Mouse (Mus musculus): Measurements from ENCODE around the gene Sprr4. TPM values are rescaled to one million over a fixed set of nuclear protein-coding genes. Genes with fewer than 3 reads are reported as not detected.
"Not testable (repeated sequence)": the region's sequence is repeated elsewhere in the genome, so short reads cannot be mapped to it uniquely, and the experiment has no call there.

The Sprr4 gene
- not detected in 2 replicates for polyA plus RNA-seq (2012; rRNA removed)

- no peak for DNase-seq (ENCODE audit: extremely low spot score in 1 of 2, low spot score in 1 of 2)
Observed at GRCm38 (mm10) chr3:92500393-92500792, at the start of gene Sprr4. Gene Sprr4, minus strand, starts transcription at chr3:92500493.

DNA sequence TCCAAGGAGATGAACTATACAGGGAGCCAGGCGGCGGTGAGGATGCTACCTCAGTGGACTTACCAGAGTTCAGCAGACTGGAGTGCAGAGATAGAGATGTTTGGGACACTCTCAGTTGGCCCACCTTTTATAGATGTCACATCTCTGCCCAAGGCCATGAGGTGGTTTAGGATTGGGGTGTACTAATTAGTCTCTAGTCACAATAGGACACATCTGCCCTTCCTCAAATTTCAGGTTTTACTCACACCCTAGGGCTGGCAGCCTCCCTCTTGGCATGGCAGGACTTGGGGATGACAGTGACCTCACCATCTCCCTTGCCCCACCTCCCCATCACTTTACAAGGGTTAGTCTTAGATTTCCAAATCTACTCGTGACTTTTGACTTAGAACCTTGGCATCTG lies 34.1 kb upstream of the Sprr4 start, which contains the start of gene 2310046K23Rik:
Gene 2310046K23Rik (minus strand): TSS at position 101 of the 400 bp plus-strand sequence.
- no peak for DNase-seq (ENCODE audit: extremely low spot score in 1 of 2, low spot score in 1 of 2)

DNA sequence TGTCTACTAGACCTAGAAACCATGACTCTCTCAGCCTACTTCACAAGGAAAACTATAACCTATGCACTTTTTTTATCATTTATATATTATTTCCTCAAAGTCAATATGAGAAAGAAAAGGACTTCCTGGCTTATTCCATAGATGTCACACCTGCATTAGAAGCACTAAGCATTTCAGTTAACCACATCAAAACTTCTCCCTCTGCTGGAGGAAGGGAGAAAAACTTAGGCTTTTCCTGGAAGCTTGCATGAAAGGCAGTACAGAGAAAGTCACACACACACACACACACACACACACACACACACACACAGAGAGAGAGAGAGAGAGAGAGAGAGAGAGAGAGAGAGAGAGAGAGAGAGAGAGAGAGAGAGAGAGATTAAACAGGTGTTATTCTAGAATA lies 12.0 kb upstream of the Sprr4 start:
- peak in 1 of 2 experiments; percentile 64 for DNase-seq (ENCODE audit: extremely low spot score in 1 of 2, low spot score in 1 of 2)

DNA sequence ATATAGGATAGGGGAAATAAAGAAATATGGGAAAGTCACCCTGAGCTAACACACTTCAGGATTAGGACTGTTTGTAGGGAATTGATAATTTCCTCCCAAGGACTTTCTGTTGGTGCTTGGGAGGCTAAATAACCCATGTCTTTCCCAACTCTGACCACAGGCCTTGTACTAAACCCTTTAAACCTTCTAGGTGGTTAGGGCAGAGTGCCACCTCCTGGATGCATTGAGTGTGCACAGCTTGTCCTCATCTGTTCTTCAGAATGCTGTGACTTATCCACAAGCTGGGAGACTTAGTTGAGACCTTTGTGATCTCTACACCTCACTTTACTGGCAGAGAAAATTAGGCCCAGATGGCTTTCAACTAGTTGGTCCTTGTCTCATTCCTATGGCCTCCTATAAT lies 10.5 kb upstream of the Sprr4 start:
- DNase-seq (ENCODE audit: extremely low spot score in 1 of 2, low spot score in 1 of 2), result peak in 1 of 2 experiments; percentile 61

- DNase-seq (ENCODE audit: extremely low spot score in 1 of 2, low spot score in 1 of 2), result no peak
Observed at GRCm38 (mm10) chr3:92508185-92508584, 7.9 kb upstream of the Sprr4 start.

DNA sequence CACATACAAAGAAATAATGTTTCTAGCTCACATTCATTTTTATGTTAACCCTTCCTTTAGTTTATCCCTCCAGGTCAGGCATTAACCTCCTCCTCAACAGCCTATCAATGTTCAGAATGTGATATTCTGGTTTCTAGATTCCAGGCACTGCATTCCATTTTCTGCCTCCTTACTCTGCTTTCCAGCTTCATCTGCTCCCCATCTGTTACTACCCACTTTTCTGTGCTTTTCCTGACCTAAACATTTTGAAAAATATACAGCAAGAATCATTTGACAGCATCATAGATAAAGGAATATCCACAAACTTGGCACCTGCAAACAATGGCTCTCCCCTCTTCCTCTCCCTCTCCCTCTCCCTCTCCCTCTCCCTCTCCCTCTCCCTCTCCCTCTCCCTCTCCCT lies 3.2 kb upstream of the Sprr4 start:
- DNase-seq (ENCODE audit: extremely low spot score in 1 of 2, low spot score in 1 of 2), result peak in 1 of 2 experiments; percentile 19

GRCm38 (mm10) chr3:92490262-92490661 lies 10.0 kb downstream of the Sprr4 start:
- DNase-seq (ENCODE audit: extremely low spot score in 1 of 2, low spot score in 1 of 2), result not testable (repeated sequence)

DNA sequence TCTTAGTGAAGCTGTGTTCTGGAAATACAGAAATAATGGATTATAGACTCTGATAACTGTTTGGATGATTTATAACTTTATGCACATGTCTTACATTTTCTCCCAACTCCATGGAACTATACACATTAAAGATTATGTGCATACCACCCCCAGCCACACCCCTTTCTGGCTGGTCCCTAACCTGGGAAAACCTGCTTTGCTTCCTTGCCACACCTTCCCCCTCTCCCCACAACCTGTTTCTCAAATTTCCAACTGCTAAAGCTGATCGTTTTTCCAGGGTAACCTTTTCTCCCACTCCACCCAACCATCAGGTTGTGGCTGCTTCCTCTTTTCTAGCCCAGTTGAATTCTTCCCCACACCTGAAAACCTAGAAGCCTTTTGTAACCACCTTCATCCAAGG lies 14.0 kb downstream of the Sprr4 start:
- no peak for DNase-seq (ENCODE audit: extremely low spot score in 1 of 2, low spot score in 1 of 2)

GRCm38 (mm10) chr3:92485863-92486262 lies 14.4 kb downstream of the Sprr4 start, which contains the start of gene Sprr1a:
Gene Sprr1a, minus strand, starts transcription at chr3:92485895.
- no peak for DNase-seq (ENCODE audit: extremely low spot score in 1 of 2, low spot score in 1 of 2)

DNA sequence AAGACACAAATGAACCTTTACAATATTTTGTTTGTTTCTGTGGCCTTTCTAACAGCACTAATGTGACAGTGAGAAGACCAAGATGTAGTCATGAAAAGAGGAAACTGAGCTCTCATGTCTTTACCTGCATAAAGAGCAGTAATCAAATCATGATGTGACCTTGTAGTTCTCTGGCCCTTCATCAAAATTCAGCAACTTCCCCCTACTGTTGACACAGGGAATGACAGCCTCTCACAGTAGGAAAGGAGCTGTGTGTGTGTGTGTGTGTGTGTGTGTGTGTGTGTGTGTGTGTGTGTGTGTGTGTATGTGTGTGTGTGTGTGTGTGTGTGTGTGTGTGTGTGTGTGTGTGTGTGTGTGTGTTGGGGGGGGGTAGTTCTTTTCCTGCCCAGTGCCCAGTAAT lies 19.0 kb downstream of the Sprr4 start:
- not testable (repeated sequence) for DNase-seq (ENCODE audit: extremely low spot score in 1 of 2, low spot score in 1 of 2)

DNA sequence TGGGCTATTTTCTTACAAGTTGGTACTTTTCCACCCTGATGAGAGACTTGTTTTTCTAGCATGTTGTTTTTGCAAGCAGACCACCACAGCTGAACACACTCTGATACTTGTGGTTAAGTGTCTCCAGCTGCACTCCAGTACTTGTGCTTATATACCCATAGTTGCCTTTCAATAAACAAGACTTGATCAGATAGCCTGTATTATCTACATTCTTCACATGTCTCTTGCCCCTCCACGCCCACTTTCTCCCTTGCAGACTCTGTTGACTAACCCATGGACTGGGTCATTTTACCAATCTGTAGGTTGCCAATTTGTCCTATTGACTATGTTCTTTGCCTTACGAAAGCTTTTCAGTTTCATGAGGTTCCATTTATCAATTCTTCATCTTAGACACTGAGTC lies 30.2 kb downstream of the Sprr4 start:
- no peak for DNase-seq (ENCODE audit: extremely low spot score in 1 of 2, low spot score in 1 of 2)

- no peak for DNase-seq (ENCODE audit: extremely low spot score in 1 of 2, low spot score in 1 of 2)
Observed at GRCm38 (mm10) chr3:92467424-92467823, 32.9 kb downstream of the Sprr4 start.

DNA sequence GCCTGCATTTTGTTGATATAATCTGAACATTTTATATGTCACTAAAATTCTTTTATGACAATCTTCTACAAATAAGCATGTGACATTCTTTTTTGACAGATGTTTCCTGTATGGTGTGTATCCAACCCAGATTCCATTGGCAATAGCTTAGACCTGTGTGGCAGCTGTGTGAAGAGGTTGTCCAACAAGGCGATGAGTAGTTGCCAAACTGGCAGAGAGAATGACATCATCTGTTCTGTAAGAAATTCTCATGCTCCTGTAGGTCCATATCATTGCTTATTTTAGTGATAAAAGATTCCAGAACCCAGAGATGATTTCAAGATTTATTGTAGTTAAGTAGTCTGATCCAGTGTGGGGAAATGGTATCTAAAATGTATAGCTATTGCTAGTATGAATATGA lies 33.7 kb downstream of the Sprr4 start:
- DNase-seq (ENCODE audit: extremely low spot score in 1 of 2, low spot score in 1 of 2), result no peak

DNA sequence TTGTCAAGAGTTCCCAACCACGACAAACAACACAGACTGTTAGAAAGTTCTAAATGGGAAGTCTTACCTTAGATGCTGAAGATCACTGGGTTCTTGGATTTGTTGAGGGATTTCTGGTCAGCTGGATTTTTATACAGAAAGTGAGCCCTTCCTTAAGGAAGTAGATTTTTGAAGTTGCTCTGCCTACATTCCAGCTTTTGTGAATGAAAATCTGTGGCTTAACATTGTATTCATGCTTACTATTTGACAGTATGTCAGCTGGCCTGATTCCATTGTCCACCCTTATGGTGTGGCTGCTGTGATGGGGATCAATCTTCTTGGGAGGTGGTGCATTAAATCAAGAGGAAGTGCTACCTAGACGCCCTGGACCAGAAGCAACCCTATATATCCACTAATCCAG lies 41.7 kb downstream of the Sprr4 start, which contains the start of gene Sprr3:
Gene Sprr3 (minus strand): TSS at position 101 of the 400 bp plus-strand sequence.
- DNase-seq (ENCODE audit: extremely low spot score in 1 of 2, low spot score in 1 of 2), result no peak

GRCm38 (mm10) chr3:92455151-92455550 lies 45.1 kb downstream of the Sprr4 start:
- no peak for DNase-seq (ENCODE audit: extremely low spot score in 1 of 2, low spot score in 1 of 2)

Other genes with a start within 250 kb of the Sprr4 start
- gene Sprr2a3, start 215.1 kb downstream of the Sprr4 start, polyA plus RNA-seq (2012; rRNA removed), result 0.23 TPM in 1 of 2 replicates, not detected in the other
- not detected in 2 replicates for gene Sprr2b, start 183.9 kb downstream of the Sprr4 start, polyA plus RNA-seq (2012; rRNA removed)
- gene Sprr2d, start 161.4 kb downstream of the Sprr4 start, polyA plus RNA-seq (2012; rRNA removed), result not detected in 2 replicates
- gene Sprr2e, start 148.3 kb downstream of the Sprr4 start, polyA plus RNA-seq (2012; rRNA removed), result not detected in 2 replicates
- gene Sprr2f, start 135.3 kb downstream of the Sprr4 start, polyA plus RNA-seq (2012; rRNA removed), result 0.21 TPM in 1 of 2 replicates, not detected in the other
- not detected in 2 replicates for gene Sprr2h, start 114.8 kb downstream of the Sprr4 start, polyA plus RNA-seq (2012; rRNA removed)
- not detected in 2 replicates for gene Sprr2i, start 92.5 kb downstream of the Sprr4 start, polyA plus RNA-seq (2012; rRNA removed)
- not detected in 2 replicates for gene Sprr2j-ps, start 82.4 kb downstream of the Sprr4 start, polyA plus RNA-seq (2012; rRNA removed)
- gene Gm9774, start 71.1 kb downstream of the Sprr4 start, polyA plus RNA-seq (2012; rRNA removed), result 6.0 and 7.7 TPM in 2 replicates
- not detected in 2 replicates for gene Sprr2k, start 67.9 kb downstream of the Sprr4 start, polyA plus RNA-seq (2012; rRNA removed)
- not detected in 2 replicates for gene Sprr1b, start 61.7 kb downstream of the Sprr4 start, polyA plus RNA-seq (2012; rRNA removed)
- gene Sprr3, start 41.8 kb downstream of the Sprr4 start, polyA plus RNA-seq (2012; rRNA removed), result not detected in 2 replicates
- 0.46 and 0.70 TPM in 2 replicates for gene Sprr1a, start 14.6 kb downstream of the Sprr4 start, polyA plus RNA-seq (2012; rRNA removed)
- gene 2310046K23Rik, start 34.0 kb upstream of the Sprr4 start, polyA plus RNA-seq (2012; rRNA removed), result not detected in 2 replicates
- gene Ivl, start 73.2 kb upstream of the Sprr4 start, polyA plus RNA-seq (2012; rRNA removed), result not detected in 2 replicates
- not detected in 2 replicates for gene Smcp, start 88.5 kb upstream of the Sprr4 start, polyA plus RNA-seq (2012; rRNA removed)
- gene 2210017I01Rik, start 107.0 kb upstream of the Sprr4 start, polyA plus RNA-seq (2012; rRNA removed), result not detected in 2 replicates
- gene Lce6a, start 121.2 kb upstream of the Sprr4 start, polyA plus RNA-seq (2012; rRNA removed), result not detected in 2 replicates
- gene Lce1a1, start 147.8 kb upstream of the Sprr4 start, polyA plus RNA-seq (2012; rRNA removed), result not detected in 2 replicates
- not detected in 2 replicates for gene Lce1b, start 156.4 kb upstream of the Sprr4 start, polyA plus RNA-seq (2012; rRNA removed)
- gene Lce1a2, start 169.8 kb upstream of the Sprr4 start, polyA plus RNA-seq (2012; rRNA removed), result not detected in 2 replicates
- gene Lce1c, start 178.8 kb upstream of the Sprr4 start, polyA plus RNA-seq (2012; rRNA removed), result not detected in 2 replicates
- not detected in 2 replicates for gene Lce1d, start 186.7 kb upstream of the Sprr4 start, polyA plus RNA-seq (2012; rRNA removed)
- gene Lce1e, start 208.6 kb upstream of the Sprr4 start, polyA plus RNA-seq (2012; rRNA removed), result not detected in 2 replicates
- gene Lce1f, start 219.9 kb upstream of the Sprr4 start, polyA plus RNA-seq (2012; rRNA removed), result not detected in 2 replicates
- not detected in 2 replicates for gene Gm38119, start 238.6 kb upstream of the Sprr4 start, polyA plus RNA-seq (2012; rRNA removed)

Data from frontal cortex, adult 2 months (tissue).